Mouse (Mus musculus): ENCODE measurements around the gene Fut2.

DNA sequence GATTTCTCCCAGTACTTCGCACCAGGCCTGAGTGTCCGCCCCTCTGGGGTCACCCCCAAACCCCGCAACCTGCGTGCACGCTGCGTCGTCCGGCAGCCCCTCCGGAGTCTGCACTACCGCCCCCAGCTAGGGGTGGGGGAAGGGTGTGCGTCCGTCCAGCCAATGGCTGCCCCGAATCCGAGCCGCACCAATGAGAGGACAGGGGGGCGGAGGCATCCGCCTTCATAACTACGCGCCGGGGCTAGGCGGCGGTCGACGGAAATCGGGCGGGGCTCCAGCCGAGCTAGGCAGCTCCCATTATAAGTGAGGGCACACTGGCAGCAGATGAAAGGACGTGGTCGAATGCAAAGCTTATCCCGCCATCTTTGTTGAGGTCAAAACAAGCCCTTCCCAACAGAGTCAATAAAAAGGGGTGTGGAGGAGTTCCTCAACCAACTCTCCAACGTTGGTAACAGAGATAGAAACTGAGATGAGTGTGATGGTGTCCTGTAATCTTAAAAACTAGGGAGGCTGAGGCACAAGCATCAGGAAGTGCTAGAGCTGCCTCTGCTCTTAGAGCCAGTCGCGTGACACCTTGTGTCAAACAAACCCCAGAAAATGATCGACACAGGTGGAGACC is 49.0 kb upstream of the Fut2 start, which contains the start of gene Rpl18:
- TF ChIP-seq CTCF (IDR thresholded peaks at IDR 0.05; ENCODE audit: low read depth) (peak; percentile 6; the same call in 1 of the 2 replicates), EP300 (IDR thresholded peaks at IDR 0.05; ENCODE audit: low read depth) (peak; percentile 64; the same call in 1 of the 2 replicates)

Data from liver, postnatal 0 days (tissue).